Mouse (Mus musculus) megakaryocyte, embryonic 14.5 days (primary cell): Measurements from ENCODE around the gene Trp53rka.

Experiments used
- FLI1 ChIP-seq: IDR thresholded peaks from 2 replicates; pipeline ENCODE4 v1.6.1; 2012; ENCODE audit warnings: low read length, inconsistent platforms, mixed read lengths
- GATA1 ChIP-seq: IDR thresholded peaks from 3 replicates; pipeline ENCODE4 v1.6.1; 2012; ENCODE audit warnings: mixed read lengths, low read length, inconsistent platforms, borderline replicate concordance

- TF ChIP-seq GATA1 (no peak), FLI1 (no peak)
Observed at GRCm38 (mm10) chr2:165442981-165443380, 50.1 kb downstream of the Trp53rka start.
